7 mouse cellular contexts compared by ENCODE assay signal in genomic region chr7:19561431-19561764, GRCm38 (mm10). TPM values are rescaled to one million over a fixed set of nuclear protein-coding genes. Genes with fewer than 3 reads are reported as not detected.
DNase-seq lines count a peak whose midpoint lies in the region; ATAC-seq and TF ChIP-seq lines count a peak whose summit lies in the region.

No protein-coding gene starts in this region.

- peak overlapping the region; percentile 94 for H3K9ac ChIP-seq in lung, postnatal 0 days (replicated peaks; ENCODE audit: low read depth)
- peak overlapping the region; percentile 93 for H3K9ac ChIP-seq in forebrain, embryonic 11.5 days (ENCODE audit: low read length)
- peak overlapping the region; percentile 91 for H3K9ac ChIP-seq in stomach, embryonic 14.5 days (replicated peaks; ENCODE audit: low read depth, low read length)

- H3K36me3 ChIP-seq in lung, postnatal 0 days (ENCODE audit: insufficient read depth, low read length) = peaks cover 8% of the 10 kb centered on the region
- peaks cover 11% of the 10 kb centered on the region; the same call in 1 of the 2 replicates for H3K36me3 ChIP-seq in forebrain, embryonic 11.5 days (ENCODE audit: control insufficient read depth, insufficient read depth, low read length)
- H3K36me3 ChIP-seq in stomach, embryonic 14.5 days (ENCODE audit: control insufficient read depth, insufficient read depth, low read length) = peaks cover 18% of the 10 kb centered on the region

- H3K27ac ChIP-seq in lung, postnatal 0 days (ENCODE audit: low read length) = peak overlapping the region; percentile 83
- H3K27ac ChIP-seq in forebrain, embryonic 11.5 days (ENCODE audit: low read depth, low read length) = peak overlapping the region; percentile 86; the same call in 1 of the 2 replicates
- peak overlapping the region; percentile 92 for H3K27ac ChIP-seq in stomach, embryonic 14.5 days (ENCODE audit: low read length)

- peaks cover 11% of the 10 kb centered on the region for H3K4me1 ChIP-seq in lung, postnatal 0 days (ENCODE audit: insufficient read depth, low read depth, low read length)
- H3K4me1 ChIP-seq in forebrain, embryonic 11.5 days (replicated peaks; ENCODE audit: control insufficient read depth, insufficient read depth, low read length) = peaks cover 14% of the 10 kb centered on the region
- peaks cover 19% of the 10 kb centered on the region for H3K4me1 ChIP-seq in stomach, embryonic 14.5 days (ENCODE audit: control insufficient read depth, insufficient read depth, low read length)

- TF ChIP-seq CTCF in lung, postnatal 0 days (IDR thresholded peaks at IDR 0.05) = no peak

- no peak for ATAC-seq in lung, postnatal 0 days
- ATAC-seq in forebrain, embryonic 11.5 days (replicated peaks; ENCODE audit: low FRiP score) = no peak
- no peak for ATAC-seq in stomach, embryonic 14.5 days (ENCODE audit: insufficient number of reproducible peaks, insufficient read depth, low FRiP score, low read depth)
- ATAC-seq in megakaryocyte-erythroid progenitor cell, adult 5-6 weeks (replicated peaks; ENCODE audit: low FRiP score, low TSS enrichment, poor library complexity, severe bottlenecking) = no peak

- no peaks in the 10 kb centered on the region for H3K9me3 ChIP-seq in lung, postnatal 0 days (ENCODE audit: low read length)
- H3K9me3 ChIP-seq in forebrain, embryonic 11.5 days (ENCODE audit: control insufficient read depth, low read length) = no peaks in the 10 kb centered on the region; the same call in 1 of the 2 replicates
- no peaks in the 10 kb centered on the region for H3K9me3 ChIP-seq in stomach, embryonic 14.5 days (ENCODE audit: control insufficient read depth, low read depth, low read length)

- peak overlapping the region; percentile 94 for H3K4me2 ChIP-seq in lung, postnatal 0 days (replicated peaks; ENCODE audit: low read depth, low read length)
- H3K4me2 ChIP-seq in forebrain, embryonic 11.5 days (ENCODE audit: low read depth, low read length, severe bottlenecking) = peak overlapping the region; percentile 99
- peak overlapping the region; percentile 77 for H3K4me2 ChIP-seq in stomach, embryonic 14.5 days (replicated peaks; ENCODE audit: low read depth, low read length)

- peak overlapping the region; percentile 93 for H3K4me3 ChIP-seq in lung, postnatal 0 days (ENCODE audit: low read depth, low read length)
- H3K4me3 ChIP-seq in forebrain, embryonic 11.5 days (ENCODE audit: low read depth, low read length) = peak overlapping the region; percentile 97
- H3K4me3 ChIP-seq in stomach, embryonic 14.5 days (ENCODE audit: low read depth, low read length) = peak overlapping the region; percentile 100

- WGBS in lung, postnatal 0 days = 0% methylated on average over 11 of the region's 11 CpGs
- 1% methylated on average over 11 of the region's 11 CpGs for WGBS in forebrain, embryonic 11.5 days
- WGBS in stomach, embryonic 14.5 days = under 1% methylated on average over 11 of the region's 11 CpGs

- TF ChIP-seq EP300 in lung, postnatal 0 days (IDR thresholded peaks at IDR 0.05) = no peak

- H3K27me3 ChIP-seq in lung, postnatal 0 days (replicated peaks; ENCODE audit: insufficient read depth, low read length) = no peaks in the 10 kb centered on the region
- H3K27me3 ChIP-seq in forebrain, embryonic 11.5 days (ENCODE audit: control insufficient read depth, insufficient read depth, low read length) = no peaks in the 10 kb centered on the region
- H3K27me3 ChIP-seq in stomach, embryonic 14.5 days (ENCODE audit: control insufficient read depth, insufficient read depth, low read length) = no peaks in the 10 kb centered on the region

- DNase-seq in lung, postnatal 0 days (ENCODE audit: low spot score) = no peak
- DNase-seq in lung, adult 18-20 months = no peak
- DNase-seq in forebrain, embryonic 11.5 days (ENCODE audit: low spot score) = no peak
- peak; percentile 39 to 62 for DNase-seq in kidney, postnatal 36 days
- no peak for DNase-seq in adrenal gland, adult 18-20 months (ENCODE audit: low spot score in 2 of 2)

RNA-seq across cellular contexts. Expression of gene Ppp1r37, which starts 1.5 kb away (rescaled TPM):
- polyA plus RNA-seq in lung, postnatal 0 days (2015; fragmentation: Nextera tagmentation; extraction: Ambion mirVana) = 19.1 and 20.3 TPM in 2 replicates
- 5.1 and 7.8 TPM in 2 replicates for polyA plus RNA-seq in forebrain, embryonic 11.5 days (2014; fragmentation: Nextera tagmentation; extraction: Ambion mirVana)
- 6.3 and 7.1 TPM in 2 replicates for polyA plus RNA-seq in stomach, embryonic 14.5 days (2014; fragmentation: Nextera tagmentation; extraction: Ambion mirVana)
- total RNA-seq in adrenal gland, adult 18-20 months (2021) = 10 to 100 TPM; 72.8 to 73.6 TPM
- 27.7 and 37.2 TPM in 2 replicates for total RNA-seq in megakaryocyte-erythroid progenitor cell, adult 5-6 weeks (2014; fragmentation: Nextera tagmentation)
- total RNA-seq in megakaryocyte-erythroid progenitor cell, adult 5-6 weeks (2017) = 14.6 and 14.7 TPM in 2 replicates

RNA-seq across cellular contexts. Expression of gene Zfp296, which starts 15.7 kb away (rescaled TPM):
- 0.76 and 0.88 TPM in 2 replicates for polyA plus RNA-seq in lung, postnatal 0 days (2015; fragmentation: Nextera tagmentation; extraction: Ambion mirVana)
- 0.40 and 0.47 TPM in 2 replicates for polyA plus RNA-seq in forebrain, embryonic 11.5 days (2014; fragmentation: Nextera tagmentation; extraction: Ambion mirVana)
- 1.2 and 2.1 TPM in 2 replicates for polyA plus RNA-seq in stomach, embryonic 14.5 days (2014; fragmentation: Nextera tagmentation; extraction: Ambion mirVana)
- total RNA-seq in adrenal gland, adult 18-20 months (2021) = 1 to 10 TPM in 1 of 2 experiments, under 1 TPM in 1; 0.46 to 1.2 TPM
- 0.47 and 4.2 TPM in 2 replicates for total RNA-seq in megakaryocyte-erythroid progenitor cell, adult 5-6 weeks (2014; fragmentation: Nextera tagmentation)
- 3.2 and 3.9 TPM in 2 replicates for total RNA-seq in megakaryocyte-erythroid progenitor cell, adult 5-6 weeks (2017)

RNA-seq across cellular contexts. Expression of gene Gemin7, which starts 16.0 kb away (rescaled TPM):
- 161 and 163 TPM in 2 replicates for polyA plus RNA-seq in lung, postnatal 0 days (2015; fragmentation: Nextera tagmentation; extraction: Ambion mirVana)
- polyA plus RNA-seq in forebrain, embryonic 11.5 days (2014; fragmentation: Nextera tagmentation; extraction: Ambion mirVana) = 151 and 156 TPM in 2 replicates
- polyA plus RNA-seq in stomach, embryonic 14.5 days (2014; fragmentation: Nextera tagmentation; extraction: Ambion mirVana) = 163 and 180 TPM in 2 replicates
- total RNA-seq in adrenal gland, adult 18-20 months (2021) = 10 to 100 TPM; 66.7 to 85.1 TPM
- 60.3 and 70.0 TPM in 2 replicates for total RNA-seq in megakaryocyte-erythroid progenitor cell, adult 5-6 weeks (2014; fragmentation: Nextera tagmentation)
- 24.1 and 25.1 TPM in 2 replicates for total RNA-seq in megakaryocyte-erythroid progenitor cell, adult 5-6 weeks (2017)

RNA-seq across cellular contexts. Expression of gene Clasrp, which starts 42.9 kb away (rescaled TPM):
- polyA plus RNA-seq in lung, postnatal 0 days (2015; fragmentation: Nextera tagmentation; extraction: Ambion mirVana) = 22.6 and 23.8 TPM in 2 replicates
- polyA plus RNA-seq in forebrain, embryonic 11.5 days (2014; fragmentation: Nextera tagmentation; extraction: Ambion mirVana) = 59.7 and 64.1 TPM in 2 replicates
- polyA plus RNA-seq in stomach, embryonic 14.5 days (2014; fragmentation: Nextera tagmentation; extraction: Ambion mirVana) = 38.6 and 44.8 TPM in 2 replicates
- 10 to 100 TPM; 36.5 to 36.9 TPM for total RNA-seq in adrenal gland, adult 18-20 months (2021)
- 44.9 and 53.1 TPM in 2 replicates for total RNA-seq in megakaryocyte-erythroid progenitor cell, adult 5-6 weeks (2014; fragmentation: Nextera tagmentation)
- total RNA-seq in megakaryocyte-erythroid progenitor cell, adult 5-6 weeks (2017) = 33.9 and 48.3 TPM in 2 replicates

RNA-seq across cellular contexts. Expression of gene Nkpd1, which starts 43.8 kb away (rescaled TPM):
- 0.05 and 0.15 TPM in 2 replicates for polyA plus RNA-seq in lung, postnatal 0 days (2015; fragmentation: Nextera tagmentation; extraction: Ambion mirVana)
- 0.11 TPM in 1 of 2 replicates, not detected in the other for polyA plus RNA-seq in forebrain, embryonic 11.5 days (2014; fragmentation: Nextera tagmentation; extraction: Ambion mirVana)
- not detected in 2 replicates for polyA plus RNA-seq in stomach, embryonic 14.5 days (2014; fragmentation: Nextera tagmentation; extraction: Ambion mirVana)
- under 1 TPM in 1 of 2 experiments, not detected in 1; 0.17 TPM for total RNA-seq in adrenal gland, adult 18-20 months (2021)
- total RNA-seq in megakaryocyte-erythroid progenitor cell, adult 5-6 weeks (2014; fragmentation: Nextera tagmentation) = 0.20 TPM in 1 of 2 replicates, not detected in the other
- total RNA-seq in megakaryocyte-erythroid progenitor cell, adult 5-6 weeks (2017) = not detected in 2 replicates

Comparison
In these comparisons a context has a peak if more than half of its experiments do, and no peak if none do; other contexts are left out.
1. DNase-seq: peak in kidney, postnatal 36 days (2 of 2); none in lung, postnatal 0 days (single experiment), lung, adult 18-20 months (0 of 2), forebrain, embryonic 11.5 days (single experiment) and adrenal gland, adult 18-20 months (0 of 2).
2. Peak in every context shown above with its lines, with median percentiles within 50 percentile points of each other: H3K27ac ChIP-seq, H3K4me2 ChIP-seq, H3K4me3 ChIP-seq and H3K9ac ChIP-seq.